Mouse (Mus musculus): ENCODE data around the gene Ndufs4. TPM values are rescaled to one million over a fixed set of nuclear protein-coding genes. Genes with fewer than 3 reads are reported as not detected.
"Not testable (repeated sequence)": the region's sequence is repeated elsewhere in the genome, so short reads cannot be mapped to it uniquely, and the experiment has no call there.

Gene Ndufs4
- polyA plus RNA-seq, 1 experiment from 2014 or later = 330 TPM

GRCm38 (mm10) chr13:114314953-114315352, 73.1 kb downstream of the Ndufs4 start:
- Histone ChIP-seq H3K27ac (no peak overlapping the region), H3K4me1 (no peaks in the 10 kb centered on the region; the same call in 1 of the 2 replicates), H3K4me3 (no peak overlapping the region), H3K9me3 (no peaks in the 10 kb centered on the region), H3K4me2 (no peak overlapping the region), H3K9ac (no peak overlapping the region), H3K36me3 (replicated peaks) (no peaks in the 10 kb centered on the region), H3K27me3 (replicated peaks) (no peaks in the 10 kb centered on the region)
- ATAC-seq (replicated peaks) = no peak
- WGBS = 85% methylated on average over 3 of the region's 3 CpGs

GRCm38 (mm10) chr13:114310591-114310990, 77.5 kb downstream of the Ndufs4 start:
- Histone ChIP-seq H3K4me1 (no peaks in the 10 kb centered on the region), H3K27ac (no peak overlapping the region), H3K9me3 (no peaks in the 10 kb centered on the region), H3K4me2 (no peak overlapping the region), H3K27me3 (replicated peaks) (no peaks in the 10 kb centered on the region), H3K36me3 (replicated peaks) (no peaks in the 10 kb centered on the region), H3K9ac (no peak overlapping the region), H3K4me3 (no peak overlapping the region)
- no peak for ATAC-seq (replicated peaks)
- 96% methylated on average over 11 of the region's 11 CpGs for WGBS

GRCm38 (mm10) chr13:114304684-114305083, 83.4 kb downstream of the Ndufs4 start:
- no peak overlapping the region for H3K4me3 ChIP-seq
- ATAC-seq (replicated peaks) = no peak
- no peak overlapping the region for H3K9ac ChIP-seq
- H3K4me1 ChIP-seq = no peaks in the 10 kb centered on the region
- H3K4me2 ChIP-seq = no peak overlapping the region
- no peaks in the 10 kb centered on the region for H3K9me3 ChIP-seq
- H3K36me3 ChIP-seq (replicated peaks) = no peaks in the 10 kb centered on the region
- H3K27me3 ChIP-seq (replicated peaks) = no peaks in the 10 kb centered on the region
- WGBS = 86% methylated on average over 7 of the region's 7 CpGs
- H3K27ac ChIP-seq = no peak overlapping the region

GRCm38 (mm10) chr13:114303466-114304175, 84.4 kb downstream of the Ndufs4 start:
- no peak overlapping the region for H3K27ac ChIP-seq
- no peak overlapping the region for H3K4me2 ChIP-seq
- H3K4me3 ChIP-seq = no peak overlapping the region
- no peaks in the 10 kb centered on the region for H3K27me3 ChIP-seq (replicated peaks)
- no peak overlapping the region for H3K9ac ChIP-seq
- no peaks in the 10 kb centered on the region for H3K4me1 ChIP-seq
- 91% methylated on average over 4 of the region's 4 CpGs for WGBS
- no peaks in the 10 kb centered on the region for H3K9me3 ChIP-seq
- H3K36me3 ChIP-seq (replicated peaks) = no peaks in the 10 kb centered on the region
- ATAC-seq (replicated peaks) = no peak

GRCm38 (mm10) chr13:114297761-114298160, 90.3 kb downstream of the Ndufs4 start:
- H3K4me3 ChIP-seq = no peak overlapping the region
- no peak overlapping the region for H3K27ac ChIP-seq
- WGBS = 49% methylated on average over 3 of the region's 3 CpGs
- H3K4me1 ChIP-seq = no peaks in the 10 kb centered on the region
- no peaks in the 10 kb centered on the region for H3K27me3 ChIP-seq (replicated peaks)
- no peaks in the 10 kb centered on the region for H3K36me3 ChIP-seq (replicated peaks)
- H3K9me3 ChIP-seq = no peaks in the 10 kb centered on the region
- H3K9ac ChIP-seq = no peak overlapping the region
- ATAC-seq (replicated peaks) = no peak
- no peak overlapping the region for H3K4me2 ChIP-seq

GRCm38 (mm10) chr13:114296556-114296955, 91.5 kb downstream of the Ndufs4 start:
- no peak for ATAC-seq (replicated peaks)
- Histone ChIP-seq H3K27ac (no peak overlapping the region), H3K4me2 (no peak overlapping the region), H3K9me3 (no peaks in the 10 kb centered on the region), H3K9ac (no peak overlapping the region), H3K4me3 (no peak overlapping the region), H3K4me1 (no peaks in the 10 kb centered on the region), H3K36me3 (replicated peaks) (no peaks in the 10 kb centered on the region), H3K27me3 (replicated peaks) (no peaks in the 10 kb centered on the region)
- WGBS = 90% methylated on average over 4 of the region's 4 CpGs

- H3K27me3 ChIP-seq (replicated peaks) = no peaks in the 10 kb centered on the region
- no peak for ATAC-seq (replicated peaks)
- 93% methylated on average over 1 of the region's 1 CpGs for WGBS
These were observed 98.6 kb downstream of the Ndufs4 start for GRCm38 (mm10) chr13:114289411-114289810.

GRCm38 (mm10) chr13:114288511-114288910, 99.5 kb downstream of the Ndufs4 start:
- H3K4me1 ChIP-seq = no peaks in the 10 kb centered on the region
- H3K4me2 ChIP-seq = no peak overlapping the region
- no peak overlapping the region for H3K4me3 ChIP-seq
- H3K9ac ChIP-seq = no peak overlapping the region
- peaks cover 8% of the 10 kb centered on the region for H3K36me3 ChIP-seq (replicated peaks)
- WGBS = 94% methylated on average over 3 of the region's 3 CpGs
- no peaks in the 10 kb centered on the region for H3K27me3 ChIP-seq (replicated peaks)
- ATAC-seq (replicated peaks) = no peak
- H3K27ac ChIP-seq = no peak overlapping the region
- H3K9me3 ChIP-seq = no peaks in the 10 kb centered on the region

More at GRCm38 (mm10) chr13:114289411-114289810, 98.6 kb downstream of the Ndufs4 start:
- H3K4me2 ChIP-seq = no peak overlapping the region
- peaks cover 8% of the 10 kb centered on the region for H3K36me3 ChIP-seq (replicated peaks)
- H3K27ac ChIP-seq = no peak overlapping the region
- H3K4me3 ChIP-seq = no peak overlapping the region
- no peak overlapping the region for H3K9ac ChIP-seq
- no peaks in the 10 kb centered on the region for H3K4me1 ChIP-seq
- no peaks in the 10 kb centered on the region for H3K9me3 ChIP-seq

GRCm38 (mm10) chr13:114278690-114279089, 109.4 kb downstream of the Ndufs4 start:
- not testable (repeated sequence) for H3K4me2 ChIP-seq; H3K36me3 ChIP-seq (replicated peaks); H3K4me3 ChIP-seq; H3K27ac ChIP-seq; ATAC-seq (replicated peaks); H3K9me3 ChIP-seq; H3K9ac ChIP-seq; H3K4me1 ChIP-seq; H3K27me3 ChIP-seq (replicated peaks)
- WGBS = 94% methylated on average over 2 of the region's 2 CpGs

GRCm38 (mm10) chr13:114277277-114277676, 110.8 kb downstream of the Ndufs4 start:
- H3K4me1 ChIP-seq = no peaks in the 10 kb centered on the region
- H3K9ac ChIP-seq = no peak overlapping the region
- no peaks in the 10 kb centered on the region for H3K9me3 ChIP-seq
- H3K4me2 ChIP-seq = no peak overlapping the region
- no peak for ATAC-seq (replicated peaks)
- WGBS = 88% methylated on average over 5 of the region's 5 CpGs
- no peak overlapping the region for H3K4me3 ChIP-seq
- no peaks in the 10 kb centered on the region for H3K27me3 ChIP-seq (replicated peaks)
- H3K27ac ChIP-seq = no peak overlapping the region
- no peaks in the 10 kb centered on the region for H3K36me3 ChIP-seq (replicated peaks)

- Histone ChIP-seq H3K27ac (no peak overlapping the region), H3K36me3 (replicated peaks) (no peaks in the 10 kb centered on the region), H3K4me1 (no peaks in the 10 kb centered on the region), H3K9me3 (no peaks in the 10 kb centered on the region), H3K4me2 (no peak overlapping the region), H3K27me3 (replicated peaks) (no peaks in the 10 kb centered on the region), H3K9ac (no peak overlapping the region), H3K4me3 (no peak overlapping the region)
- 85% methylated on average over 16 of the region's 16 CpGs for WGBS
- no peak for ATAC-seq (replicated peaks)
These were observed 116.5 kb downstream of the Ndufs4 start for GRCm38 (mm10) chr13:114271410-114272105.

GRCm38 (mm10) chr13:114267741-114268140, 120.3 kb downstream of the Ndufs4 start:
- no peak for ATAC-seq (replicated peaks)
- Histone ChIP-seq H3K4me3 (no peak overlapping the region), H3K36me3 (replicated peaks) (no peaks in the 10 kb centered on the region), H3K4me1 (no peaks in the 10 kb centered on the region), H3K9me3 (no peaks in the 10 kb centered on the region), H3K27me3 (replicated peaks) (no peaks in the 10 kb centered on the region), H3K9ac (no peak overlapping the region), H3K4me2 (no peak overlapping the region), H3K27ac (no peak overlapping the region)
- 91% methylated on average over 9 of the region's 9 CpGs for WGBS
